Mouse (Mus musculus): ENCODE measurements around the gene Ltbp1. TPM values are rescaled to one million over a fixed set of nuclear protein-coding genes. Genes with fewer than 3 reads are reported as not detected.

The Ltbp1 gene
- total and polyA plus RNA-seq, 3 experiments = 2.3 to 6.4 (median 2.5) TPM

DNA sequence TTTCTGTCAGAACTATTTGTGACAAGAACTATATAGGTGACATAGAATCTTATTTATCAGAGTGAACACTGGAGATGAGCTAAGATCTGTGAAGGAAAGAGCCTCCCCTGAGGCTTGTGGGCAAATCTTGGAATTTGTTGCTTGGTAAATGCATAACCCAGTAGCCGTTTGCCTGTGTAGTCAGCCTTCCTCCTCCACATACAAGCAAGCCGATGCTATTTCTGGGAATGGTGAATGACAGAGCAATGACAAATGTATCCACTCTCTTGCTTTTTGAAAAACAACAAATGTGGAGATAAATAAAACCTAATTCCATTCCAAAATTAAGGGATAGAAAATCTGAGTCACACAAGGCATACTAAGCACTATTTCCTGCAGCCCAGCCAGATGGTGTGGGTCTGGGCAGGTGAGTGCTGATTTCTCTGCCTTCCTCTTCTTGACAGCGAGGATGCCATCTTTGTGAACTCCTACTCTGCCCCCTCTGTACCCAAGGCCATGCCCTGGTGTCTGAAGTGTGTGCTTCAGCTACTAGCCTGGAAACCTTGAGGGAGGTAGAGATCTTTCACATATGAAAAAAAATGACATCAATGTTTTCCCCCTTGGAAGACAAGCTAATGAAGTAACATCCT is 163.3 kb downstream of the Ltbp1 start:
- Histone ChIP-seq H3K4me2 (ENCODE audit: insufficient read depth, low read depth, poor library complexity, severe bottlenecking) (no peak overlapping the region), H3K79me2 (replicated peaks; ENCODE audit: control insufficient read depth, extremely low read depth, insufficient read depth, poor library complexity, severe bottlenecking) (no peaks in the 10 kb centered on the region), H3K36me3 (replicated peaks in 1 of 2; ENCODE audit: control insufficient read depth in 1 of 2, insufficient read depth in 1 of 2, low read length in 1 of 2) (no peaks in the 10 kb centered on the region), H3K9ac (ENCODE audit: insufficient read depth, low read depth) (no peak overlapping the region), H3K27ac (ENCODE audit: insufficient read depth, low read depth) (no peak overlapping the region), H3K4me3 (replicated peaks in 1 of 3; ENCODE audit: low read depth in 2 of 3, low read length in 2 of 3, poor library complexity in 1 of 3) (no peak overlapping the region), H3K4me1 (ENCODE audit: control insufficient read depth in 1 of 2, insufficient read depth in 2 of 2) (no peaks in the 10 kb centered on the region), H3K9me3 (replicated peaks; ENCODE audit: low read length) (no peaks in the 10 kb centered on the region), H3K27me3 (replicated peaks) (no peaks in the 10 kb centered on the region)
- dilution Hi-C loops (cut with MboI; ENCODE audit: extremely low pct_ligation_motif_present, extremely low pct_unique_long_range_greater_than_20kb, low sequenced_read_pairs) (no loop called here), in situ Hi-C loops (cut with MboI; ENCODE audit: low pct_ligation_motif_present, low pct_unique_long_range_greater_than_20kb, low sequenced_read_pairs) (no loop called here)
- no peak for DNase-seq (ENCODE audit: extremely low read depth)
- TF ChIP-seq USF2 (conservative IDR thresholded peaks at IDR 0.05; ENCODE audit: low read depth, low read length) (no peak), USF1 (IDR thresholded peaks at IDR 0.05; ENCODE audit: low read depth, low read length) (no peak), ZMIZ1 (IDR thresholded peaks at IDR 0.05; ENCODE audit: low read depth, low read length) (no peak), BHLHE40 (IDR thresholded peaks at IDR 0.05; ENCODE audit: low read depth, low read length) (no peak), JUND (conservative IDR thresholded peaks at IDR 0.05; ENCODE audit: low read depth, low read length) (no peak), ZKSCAN1 (IDR thresholded peaks at IDR 0.05; ENCODE audit: borderline replicate concordance, low read depth, low read length) (no peak), TBP (conservative IDR thresholded peaks at IDR 0.05; ENCODE audit: low read depth, low read length) (no peak), UBTF (IDR thresholded peaks at IDR 0.05; ENCODE audit: low read depth, low read length) (no peak), MAZ (IDR thresholded peaks at IDR 0.05; ENCODE audit: low read depth, low read length) (no peak), ELF1 (IDR thresholded peaks at IDR 0.05; ENCODE audit: low read depth, low read length) (no peak), JUN (IDR thresholded peaks at IDR 0.05; ENCODE audit: insufficient read depth, low read depth, low read length) (no peak)

DNA sequence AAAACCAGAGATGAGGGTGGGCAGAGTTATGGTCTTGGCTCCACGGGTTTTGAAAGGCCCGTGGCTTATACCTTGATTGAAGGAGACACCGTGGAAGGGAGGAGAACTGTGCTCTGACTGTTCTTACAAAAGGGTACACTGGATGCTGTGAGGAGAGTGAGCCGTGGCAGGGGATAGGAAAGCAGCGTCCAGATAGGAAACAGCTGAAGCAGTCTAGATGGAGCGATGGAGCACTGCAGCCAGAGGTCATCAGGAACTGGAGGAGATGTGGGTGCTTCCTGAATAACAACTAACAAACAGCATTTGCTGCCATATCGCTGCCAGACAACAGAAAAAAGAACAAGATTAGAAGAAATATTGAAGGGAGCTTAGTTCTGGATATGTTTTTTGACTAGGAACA is 166.3 kb downstream of the Ltbp1 start:
- Histone ChIP-seq H3K27ac (ENCODE audit: insufficient read depth, low read depth) (no peak overlapping the region), H3K4me2 (ENCODE audit: insufficient read depth, low read depth, poor library complexity, severe bottlenecking) (no peak overlapping the region), H3K36me3 (replicated peaks in 1 of 2; ENCODE audit: control insufficient read depth in 1 of 2, insufficient read depth in 1 of 2, low read length in 1 of 2) (no peaks in the 10 kb centered on the region), H3K27me3 (replicated peaks) (no peaks in the 10 kb centered on the region), H3K9me3 (replicated peaks; ENCODE audit: low read length) (no peaks in the 10 kb centered on the region), H3K4me3 (replicated peaks in 1 of 3; ENCODE audit: low read depth in 2 of 3, low read length in 2 of 3, poor library complexity in 1 of 3) (no peak overlapping the region), H3K4me1 (ENCODE audit: control insufficient read depth in 1 of 2, insufficient read depth in 2 of 2) (peaks cover 0 to 13% of the 10 kb centered on the region in 2 experiments; a peak in 2 of 4 replicates), H3K9ac (ENCODE audit: insufficient read depth, low read depth) (no peak overlapping the region), H3K79me2 (replicated peaks; ENCODE audit: control insufficient read depth, extremely low read depth, insufficient read depth, poor library complexity, severe bottlenecking) (no peaks in the 10 kb centered on the region)
- TF ChIP-seq KAT2A (IDR thresholded peaks at IDR 0.05; ENCODE audit: insufficient replicate concordance, low read length) (no peak), PAX5 (IDR thresholded peaks at IDR 0.05; ENCODE audit: low read length) (no peak), MAFK (IDR thresholded peaks at IDR 0.05; ENCODE audit: insufficient replicate concordance, low read length) (no peak)
- in situ Hi-C loops (cut with MboI; ENCODE audit: low pct_ligation_motif_present, low pct_unique_long_range_greater_than_20kb, low sequenced_read_pairs) (no loop called here), dilution Hi-C loops (cut with MboI; ENCODE audit: extremely low pct_ligation_motif_present, extremely low pct_unique_long_range_greater_than_20kb, low sequenced_read_pairs) (no loop called here)
- DNase-seq (ENCODE audit: extremely low read depth) = no peak

All from CH12.LX (cell line).